8 mouse cellular contexts compared by ENCODE assay signal in the genomic region with DNA sequence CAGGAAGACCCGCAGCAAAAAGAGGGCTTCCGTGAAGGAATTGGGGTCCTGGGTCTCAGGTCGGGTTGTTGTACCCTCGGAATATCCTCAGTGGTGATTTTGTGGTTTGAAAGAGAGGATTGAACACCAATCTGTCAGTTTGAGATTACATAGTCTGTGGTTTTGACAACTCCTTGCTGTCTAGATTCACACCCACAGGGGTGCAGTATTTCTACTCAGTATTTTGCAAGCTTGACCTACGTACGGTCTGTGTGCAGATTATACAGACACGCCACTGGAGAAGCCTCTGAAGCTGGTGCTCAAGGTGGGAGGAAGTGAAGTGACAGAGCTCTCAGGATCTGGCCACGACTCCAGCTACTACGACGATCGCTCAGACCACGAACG. TPM values are rescaled to one million over a fixed set of nuclear protein-coding genes. Genes with fewer than 3 reads are reported as not detected.
DNase-seq lines count a peak whose midpoint lies in the region; ATAC-seq and TF ChIP-seq lines count a peak whose summit lies in the region.

No protein-coding gene starts in this region.

- WGBS in heart, postnatal 0 days = 30% methylated on average over 13 of the region's 13 CpGs
- 45% methylated on average over 13 of the region's 13 CpGs for WGBS in forebrain, embryonic 15.5 days
- 9% methylated on average over 13 of the region's 13 CpGs for WGBS in liver, postnatal 0 days (ENCODE audit: insufficient replicate concordance)

- H3K9me3 ChIP-seq in heart, postnatal 0 days (replicated peaks; ENCODE audit: control insufficient read depth, low read length) = no peaks in the 10 kb centered on the region
- no peaks in the 10 kb centered on the region for H3K9me3 ChIP-seq in forebrain, embryonic 15.5 days
- no peaks in the 10 kb centered on the region for H3K9me3 ChIP-seq in liver, postnatal 0 days (ENCODE audit: low read length)

- H3K4me2 ChIP-seq in heart, postnatal 0 days (ENCODE audit: low read depth, low read length) = peak overlapping the region; percentile 83
- H3K4me2 ChIP-seq in forebrain, embryonic 15.5 days (replicated peaks) = peak overlapping the region; percentile 88
- peak overlapping the region; percentile 94 for H3K4me2 ChIP-seq in liver, postnatal 0 days (ENCODE audit: low read depth, low read length)

- H3K9ac ChIP-seq in heart, postnatal 0 days (replicated peaks; ENCODE audit: low read depth, low read length) = peak overlapping the region; percentile 70
- peak overlapping the region; percentile 80 for H3K9ac ChIP-seq in forebrain, embryonic 15.5 days (replicated peaks)
- peak overlapping the region; percentile 83 for H3K9ac ChIP-seq in liver, postnatal 0 days (replicated peaks)

- peak overlapping the region; percentile 73 for H3K4me3 ChIP-seq in heart, postnatal 0 days (ENCODE audit: low read depth, low read length)
- H3K4me3 ChIP-seq in forebrain, embryonic 15.5 days = peak overlapping the region; percentile 86
- peak overlapping the region; percentile 83 for H3K4me3 ChIP-seq in liver, postnatal 0 days (ENCODE audit: low read depth, low read length)

- H3K36me3 ChIP-seq in heart, postnatal 0 days (replicated peaks; ENCODE audit: control insufficient read depth, insufficient read depth, low read length) = peaks cover 43% of the 10 kb centered on the region
- peaks cover 34% of the 10 kb centered on the region for H3K36me3 ChIP-seq in forebrain, embryonic 15.5 days
- H3K36me3 ChIP-seq in liver, postnatal 0 days (replicated peaks; ENCODE audit: insufficient read depth, low read length) = peaks cover 25% of the 10 kb centered on the region

- H3K27ac ChIP-seq in heart, postnatal 0 days (ENCODE audit: low read depth) = peak overlapping the region; percentile 76
- peak overlapping the region; percentile 91 for H3K27ac ChIP-seq in forebrain, embryonic 15.5 days (replicated peaks)
- H3K27ac ChIP-seq in liver, postnatal 0 days (ENCODE audit: low read depth) = peak overlapping the region; percentile 92

- peak; percentile 13; the same call in 1 of the 2 replicates for ATAC-seq in heart, postnatal 0 days (ENCODE audit: insufficient read depth, low read depth)
- ATAC-seq in forebrain, embryonic 15.5 days (replicated peaks) = peak; percentile 37
- ATAC-seq in liver, postnatal 0 days = peak; percentile 15

- no peaks in the 10 kb centered on the region for H3K27me3 ChIP-seq in heart, postnatal 0 days (ENCODE audit: control insufficient read depth, insufficient read depth, low read length)
- H3K27me3 ChIP-seq in forebrain, embryonic 15.5 days = no peaks in the 10 kb centered on the region
- no peaks in the 10 kb centered on the region for H3K27me3 ChIP-seq in liver, postnatal 0 days (ENCODE audit: insufficient read depth, low read length)

- TF ChIP-seq CTCF in heart, postnatal 0 days (IDR thresholded peaks at IDR 0.05; ENCODE audit: low read depth) = no peak
- TF ChIP-seq CTCF in liver, postnatal 0 days (IDR thresholded peaks at IDR 0.05; ENCODE audit: low read depth) = no peak

- H3K4me1 ChIP-seq in heart, postnatal 0 days (ENCODE audit: control insufficient read depth, insufficient read depth) = no peaks in the 10 kb centered on the region; the same call in 1 of the 2 replicates
- peaks cover 14% of the 10 kb centered on the region for H3K4me1 ChIP-seq in forebrain, embryonic 15.5 days
- peaks cover 14% of the 10 kb centered on the region for H3K4me1 ChIP-seq in liver, postnatal 0 days (ENCODE audit: insufficient read depth)

- no peak for DNase-seq in heart, postnatal 0 days (ENCODE audit: low spot score)
- no peak for DNase-seq in heart, adult 11 months
- DNase-seq in MN1 (ENCODE audit: low spot score) = peak; percentile 6
- DNase-seq in liver, postnatal 0 days = no peak
- no peak for DNase-seq in embryo, embryonic 11 days
- DNase-seq in ovary, adult 18-20 months (ENCODE audit: low spot score) = no peak
- no peak for DNase-seq in frontal cortex, adult 2 months (ENCODE audit: extremely low spot score in 1 of 2, low spot score in 1 of 2)

- no peak for TF ChIP-seq EP300 in heart, postnatal 0 days (IDR thresholded peaks at IDR 0.05; ENCODE audit: low read depth)
- TF ChIP-seq EP300 in liver, postnatal 0 days (IDR thresholded peaks at IDR 0.05; ENCODE audit: low read depth) = no peak

RNA-seq across cellular contexts. Expression of gene Brd9, which starts 0.6 kb away (rescaled TPM):
- 41.9 and 43.3 TPM in 2 replicates for total RNA-seq in heart, postnatal 0 days (2014; rRNA removed; ENCODE audit: low replicate concordance)
- polyA plus RNA-seq in heart, postnatal 0 days (2015; fragmentation: Nextera tagmentation; extraction: Ambion mirVana) = 28.4 and 29.3 TPM in 2 replicates
- 96.6 and 98.0 TPM in 2 replicates for polyA plus RNA-seq in forebrain, embryonic 15.5 days (2015; fragmentation: Nextera tagmentation; extraction: Ambion mirVana)
- polyA plus RNA-seq in liver, postnatal 0 days (2015; fragmentation: Nextera tagmentation; extraction: Ambion mirVana) = 10.3 and 10.6 TPM in 2 replicates
- 114 and 124 TPM in 2 replicates for polyA plus RNA-seq in frontal cortex, adult 2 months (2012; rRNA removed)

RNA-seq across cellular contexts. Expression of gene Trip13, which starts 0.6 kb away (rescaled TPM):
- 2.6 and 9.8 TPM in 2 replicates for total RNA-seq in heart, postnatal 0 days (2014; rRNA removed; ENCODE audit: low replicate concordance)
- polyA plus RNA-seq in heart, postnatal 0 days (2015; fragmentation: Nextera tagmentation; extraction: Ambion mirVana) = 8.0 and 8.8 TPM in 2 replicates
- 20.6 and 21.0 TPM in 2 replicates for polyA plus RNA-seq in forebrain, embryonic 15.5 days (2015; fragmentation: Nextera tagmentation; extraction: Ambion mirVana)
- 6.9 and 7.7 TPM in 2 replicates for polyA plus RNA-seq in liver, postnatal 0 days (2015; fragmentation: Nextera tagmentation; extraction: Ambion mirVana)
- 0.84 and 1.2 TPM in 2 replicates for polyA plus RNA-seq in frontal cortex, adult 2 months (2012; rRNA removed)

RNA-seq across cellular contexts. Expression of gene Zdhhc11, which starts 25.5 kb away (rescaled TPM):
- not detected in 2 replicates for total RNA-seq in heart, postnatal 0 days (2014; rRNA removed; ENCODE audit: low replicate concordance)
- not detected in 2 replicates for polyA plus RNA-seq in heart, postnatal 0 days (2015; fragmentation: Nextera tagmentation; extraction: Ambion mirVana)
- not detected in 2 replicates for polyA plus RNA-seq in forebrain, embryonic 15.5 days (2015; fragmentation: Nextera tagmentation; extraction: Ambion mirVana)
- not detected in 2 replicates for polyA plus RNA-seq in liver, postnatal 0 days (2015; fragmentation: Nextera tagmentation; extraction: Ambion mirVana)
- polyA plus RNA-seq in frontal cortex, adult 2 months (2012; rRNA removed) = not detected in 2 replicates
